Mouse (Mus musculus): ENCODE results near the gene 1700123O20Rik. TPM values are rescaled to one million over a fixed set of nuclear protein-coding genes. Genes with fewer than 3 reads are reported as not detected.
A peak's percentile ranks its signal among the peaks of the same experiment; 100 is the strongest.

Gene 1700123O20Rik
- total RNA-seq, 1 experiment: 26.7 TPM

DNA sequence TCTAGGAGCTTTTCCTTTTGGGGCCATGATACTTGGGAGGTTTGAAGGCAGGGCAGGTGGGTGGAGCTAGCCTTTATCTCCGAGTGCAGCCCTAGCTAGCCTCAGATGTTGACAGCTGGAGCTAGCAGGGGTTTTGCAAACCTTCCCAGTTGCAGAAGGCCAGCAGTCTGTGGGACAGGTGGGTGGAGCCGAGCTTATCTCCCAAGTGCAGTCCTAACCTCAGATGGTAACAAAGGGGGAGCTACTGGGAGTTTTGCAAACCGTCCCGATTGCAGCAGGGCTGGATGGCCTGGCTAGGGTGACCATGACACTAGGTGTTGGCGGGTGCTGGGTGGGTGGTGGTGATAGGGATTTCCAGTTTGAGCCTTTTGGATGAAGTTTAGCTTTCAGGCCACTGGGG lies 19.8 kb downstream of the 1700123O20Rik start:
- DNase-seq (ENCODE audit: low read depth, low spot score): no peak
- H3K36me3 ChIP-seq (ENCODE audit: control insufficient read depth, insufficient read depth, low read length, poor library complexity, severe bottlenecking): no peaks in the 10 kb centered on the region
- H3K27ac ChIP-seq (ENCODE audit: insufficient read depth, low read depth, low read length, poor library complexity, severe bottlenecking): no peak overlapping the region
- no peak overlapping the region for H3K4me3 ChIP-seq (ENCODE audit: insufficient read depth in 1 of 2, low read depth in 1 of 2, low read length in 2 of 2, poor library complexity in 1 of 2, severe bottlenecking in 1 of 2)
- H3K9ac ChIP-seq (ENCODE audit: insufficient read depth, low read depth, low read length, poor library complexity, severe bottlenecking): no peak overlapping the region
- no peaks in the 10 kb centered on the region for H3K9me3 ChIP-seq (ENCODE audit: control insufficient read depth, insufficient read depth, low read depth, low read length)
- H3K4me1 ChIP-seq (ENCODE audit: control insufficient read depth in 2 of 2, insufficient read depth in 2 of 2, low read length in 2 of 2, poor library complexity in 1 of 2): peaks cover 0 to 7% of the 10 kb centered on the region in 2 experiments; a peak in 1 of 4 replicates
- TF ChIP-seq ZNF384 (IDR thresholded peaks at IDR 0.05; ENCODE audit: low read depth, low read length) (no peak), CHD2 (IDR thresholded peaks at IDR 0.05; ENCODE audit: low read depth, low read length) (no peak), HCFC1 (IDR thresholded peaks at IDR 0.05; ENCODE audit: borderline replicate concordance, insufficient read depth, low read length) (no peak), MAFK (IDR thresholded peaks at IDR 0.05; ENCODE audit: insufficient read depth, low read depth, low read length) (no peak), ZC3H11A (IDR thresholded peaks at IDR 0.05; ENCODE audit: borderline replicate concordance, low read depth, low read length) (no peak)
- in situ Hi-C loops (cut with MboI; ENCODE audit: low sequenced_read_pairs in 2 of 2, unreplicated experiment in 2 of 2): no loop called here

GRCm38 (mm10) chr14:54706589-54707320 lies 20.7 kb downstream of the 1700123O20Rik start:
- no peaks in the 10 kb centered on the region for H3K36me3 ChIP-seq (ENCODE audit: control insufficient read depth, insufficient read depth, low read length, poor library complexity, severe bottlenecking)
- TF ChIP-seq ZC3H11A (IDR thresholded peaks at IDR 0.05; ENCODE audit: borderline replicate concordance, low read depth, low read length) (no peak), HCFC1 (IDR thresholded peaks at IDR 0.05; ENCODE audit: borderline replicate concordance, insufficient read depth, low read length) (no peak), MAFK (IDR thresholded peaks at IDR 0.05; ENCODE audit: insufficient read depth, low read depth, low read length) (no peak), ZNF384 (IDR thresholded peaks at IDR 0.05; ENCODE audit: low read depth, low read length) (no peak), CHD2 (IDR thresholded peaks at IDR 0.05; ENCODE audit: low read depth, low read length) (no peak)
- H3K27ac ChIP-seq (ENCODE audit: insufficient read depth, low read depth, low read length, poor library complexity, severe bottlenecking): no peak overlapping the region
- DNase-seq (ENCODE audit: low read depth, low spot score): no peak
- in situ Hi-C loops (cut with MboI; ENCODE audit: low sequenced_read_pairs in 2 of 2, unreplicated experiment in 2 of 2): no loop called here
- H3K9ac ChIP-seq (ENCODE audit: insufficient read depth, low read depth, low read length, poor library complexity, severe bottlenecking): no peak overlapping the region
- H3K4me3 ChIP-seq (ENCODE audit: insufficient read depth in 1 of 2, low read depth in 1 of 2, low read length in 2 of 2, poor library complexity in 1 of 2, severe bottlenecking in 1 of 2): no peak overlapping the region
- H3K9me3 ChIP-seq (ENCODE audit: control insufficient read depth, insufficient read depth, low read depth, low read length): no peaks in the 10 kb centered on the region
- peaks cover 0 to 11% of the 10 kb centered on the region in 2 experiments; a peak in 1 of 4 replicates for H3K4me1 ChIP-seq (ENCODE audit: control insufficient read depth in 2 of 2, insufficient read depth in 2 of 2, low read length in 2 of 2, poor library complexity in 1 of 2)

- no peak for DNase-seq (ENCODE audit: low read depth, low spot score)
- Histone ChIP-seq H3K9ac (ENCODE audit: insufficient read depth, low read depth, low read length, poor library complexity, severe bottlenecking) (no peak overlapping the region), H3K9me3 (ENCODE audit: control insufficient read depth, insufficient read depth, low read depth, low read length) (no peaks in the 10 kb centered on the region), H3K4me1 (ENCODE audit: control insufficient read depth in 2 of 2, insufficient read depth in 2 of 2, low read length in 2 of 2, poor library complexity in 1 of 2) (peaks cover 0 to 11% of the 10 kb centered on the region in 2 experiments; a peak in 1 of 4 replicates), H3K27ac (ENCODE audit: insufficient read depth, low read depth, low read length, poor library complexity, severe bottlenecking) (no peak overlapping the region), H3K36me3 (ENCODE audit: control insufficient read depth, insufficient read depth, low read length, poor library complexity, severe bottlenecking) (no peaks in the 10 kb centered on the region), H3K4me3 (ENCODE audit: insufficient read depth in 1 of 2, low read depth in 1 of 2, low read length in 2 of 2, poor library complexity in 1 of 2, severe bottlenecking in 1 of 2) (no peak overlapping the region)
- in situ Hi-C loops (cut with MboI; ENCODE audit: low sequenced_read_pairs in 2 of 2, unreplicated experiment in 2 of 2): no loop called here
- TF ChIP-seq MAFK (IDR thresholded peaks at IDR 0.05; ENCODE audit: insufficient read depth, low read depth, low read length) (no peak), ZNF384 (IDR thresholded peaks at IDR 0.05; ENCODE audit: low read depth, low read length) (no peak), CHD2 (IDR thresholded peaks at IDR 0.05; ENCODE audit: low read depth, low read length) (no peak), HCFC1 (IDR thresholded peaks at IDR 0.05; ENCODE audit: borderline replicate concordance, insufficient read depth, low read length) (no peak), ZC3H11A (IDR thresholded peaks at IDR 0.05; ENCODE audit: borderline replicate concordance, low read depth, low read length) (no peak)
Observed at GRCm38 (mm10) chr14:54709054-54709453, 23.0 kb downstream of the 1700123O20Rik start.

- Histone ChIP-seq H3K27ac (ENCODE audit: insufficient read depth, low read depth, low read length, poor library complexity, severe bottlenecking) (no peak within 1 kb of the TSS), H3K4me3 (ENCODE audit: insufficient read depth in 1 of 2, low read depth in 1 of 2, low read length in 2 of 2, poor library complexity in 1 of 2, severe bottlenecking in 1 of 2) (peak within 1 kb of the TSS; percentile 32 to 50; a peak in 2 of 4 replicates), H3K36me3 (ENCODE audit: control insufficient read depth, insufficient read depth, low read length, poor library complexity, severe bottlenecking) (no peaks in the 10 kb centered on the region), H3K9me3 (ENCODE audit: control insufficient read depth, insufficient read depth, low read depth, low read length) (no peaks in the 10 kb centered on the region), H3K4me1 (ENCODE audit: control insufficient read depth in 2 of 2, insufficient read depth in 2 of 2, low read length in 2 of 2, poor library complexity in 1 of 2) (peaks cover 0 to 7% of the 10 kb centered on the region in 2 experiments; a peak in 1 of 4 replicates), H3K9ac (ENCODE audit: insufficient read depth, low read depth, low read length, poor library complexity, severe bottlenecking) (peak within 1 kb of the TSS; percentile 38)
- TF ChIP-seq HCFC1 (IDR thresholded peaks at IDR 0.05; ENCODE audit: borderline replicate concordance, insufficient read depth, low read length) (no peak), ZC3H11A (IDR thresholded peaks at IDR 0.05; ENCODE audit: borderline replicate concordance, low read depth, low read length) (no peak), CHD2 (IDR thresholded peaks at IDR 0.05; ENCODE audit: low read depth, low read length) (no peak)
- no peak for DNase-seq (ENCODE audit: low read depth, low spot score)
- in situ Hi-C loops (cut with MboI; ENCODE audit: low sequenced_read_pairs in 2 of 2, unreplicated experiment in 2 of 2): loop anchor here in 1 of 2 experiments (10.0 kb wide), 1 partner anchor 73 kb away; the partner anchor contains the start of gene Slc7a8
Observed at GRCm38 (mm10) chr14:54712074-54712473, 26.1 kb downstream of the 1700123O20Rik start, which contains the start of gene Cebpe. Cebpe (minus strand) TSS chr14:54712174.
